Mouse (Mus musculus) forebrain, postnatal 0 days (tissue): ENCODE measurements at regions not wholly inside any gene's neighbourhood (a gene's known extent, or its start where the extent isn't known, plus 50 kb on each side); places are given as distances from the start of the nearest gene placed in this dataset.
A peak's percentile ranks its signal among the peaks of the same experiment; 100 is the strongest.

Experiments
- ATAC-seq: fragments of 200-750 bp; cut with Nextera tagmentation; 2 replicates; pipeline ENCODE4 v1.8.0; 2017; ENCODE audit warnings: mild to moderate bottlenecking, moderate library complexity
- DNase-seq: peaks from one replicate; pipeline ENCODE4 v3.0.0-alpha.2; 2015
- H3K27ac ChIP-seq: fragments of 300-500 bp; sonication (generic); 2 replicates; pipeline ENCODE4 v1.5.1; 2014; ENCODE audit warnings: low read depth, mild to moderate bottlenecking, antibody characterized with exemption, low read length, moderate library complexity, mixed read lengths
- H3K27me3 ChIP-seq: fragments of 300-500 bp; sonication (generic); 2 replicates; pipeline ENCODE4 v1.6.1; 2014; ENCODE audit warnings: mild to moderate bottlenecking, low read length, mixed read lengths; ENCODE audit not compliant: insufficient read depth
- H3K36me3 ChIP-seq: fragments of 300-500 bp; sonication (generic); 2 replicates; pipeline ENCODE4 v1.6.1; 2014; ENCODE audit warnings: mild to moderate bottlenecking, moderate library complexity; ENCODE audit not compliant: insufficient read depth
- H3K4me1 ChIP-seq: fragments of 300-500 bp; sonication (generic); 2 replicates; pipeline ENCODE4 v1.6.1; 2014; ENCODE audit warnings: antibody characterized with exemption; ENCODE audit not compliant: insufficient read depth
- H3K4me2 ChIP-seq: fragments of 300-500 bp; sonication (generic); 2 replicates; pipeline ENCODE4 v1.6.1; 2014; ENCODE audit warnings: low read depth, mild to moderate bottlenecking, moderate library complexity
- H3K4me3 ChIP-seq: fragments of 300-500 bp; sonication (generic); 2 replicates; pipeline ENCODE4 v1.5.1; 2014; ENCODE audit warnings: low read depth, low read length, mixed read lengths
- H3K9ac ChIP-seq: fragments of 300-500 bp; sonication (generic); 2 replicates; pipeline ENCODE4 v1.6.1; 2014; ENCODE audit warnings: mild to moderate bottlenecking
- H3K9me3 ChIP-seq: fragments of 300-500 bp; sonication (generic); 2 replicates; pipeline ENCODE4 v1.6.1; 2016; ENCODE audit warnings: low read length
- CTCF ChIP-seq: sonication (generic); IDR thresholded peaks from 2 replicates; pipeline ENCODE4 v1.5.1; 2016; ENCODE audit warnings: antibody characterized with exemption, control low read depth, low read depth
- WGBS: fragments of 180-500 bp; shearing (Covaris S2); extraction: QIAGEN DNeasy Blood & Tissue Kit; methylation state at CpG from one replicate; pipeline ENCODE4 v1.1.7; 2014; 5-methylcytosine and 5-hydroxymethylcytosine counted together

DNA sequence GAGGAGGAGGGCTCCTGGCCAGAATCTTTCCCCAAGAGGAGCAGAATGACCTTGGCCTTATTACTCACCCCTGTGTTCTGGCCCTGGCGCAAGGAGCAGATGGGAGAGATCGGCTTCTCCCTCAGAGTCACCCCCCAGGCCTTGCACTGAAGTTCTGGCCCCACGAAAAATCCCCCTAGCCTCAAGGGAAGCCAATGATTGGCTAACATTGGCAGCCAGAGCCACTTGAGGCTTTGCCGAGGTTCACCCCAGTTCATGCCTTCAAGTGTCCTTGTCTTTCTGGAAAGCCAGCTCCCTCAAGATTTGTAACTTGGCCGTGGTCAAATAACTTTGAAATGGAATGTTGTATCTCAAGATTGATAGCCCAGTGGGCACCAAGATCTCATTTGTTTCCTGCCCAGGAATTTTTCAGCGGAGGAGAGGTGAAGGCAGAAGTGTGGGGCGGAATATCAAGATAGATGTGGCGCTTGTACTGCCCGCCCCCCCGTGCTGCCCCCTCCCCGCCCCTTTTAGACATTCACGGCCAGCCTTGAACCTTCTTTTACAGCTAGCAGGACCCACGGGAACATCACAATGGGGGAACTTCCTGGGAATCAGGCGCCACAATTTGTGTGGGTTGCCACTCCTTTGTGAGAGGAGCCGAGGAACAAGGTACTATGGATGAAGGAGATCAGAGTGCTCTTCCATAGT is 187.4 kb downstream of the Snx10 start:
- Histone ChIP-seq H3K4me2 (no peak overlapping the region), H3K27me3 (no peaks in the 10 kb centered on the region), H3K27ac (no peak overlapping the region), H3K9me3 (no peaks in the 10 kb centered on the region), H3K36me3 (no peaks in the 10 kb centered on the region), H3K9ac (no peak overlapping the region), H3K4me1 (peaks cover 5% of the 10 kb centered on the region; the same call in 1 of the 2 replicates), H3K4me3 (no peak overlapping the region)
- TF ChIP-seq CTCF: no peak
- DNase-seq: no peak
- WGBS: 88% methylated on average over 15 of the region's 15 CpGs
- no peak for ATAC-seq

DNA sequence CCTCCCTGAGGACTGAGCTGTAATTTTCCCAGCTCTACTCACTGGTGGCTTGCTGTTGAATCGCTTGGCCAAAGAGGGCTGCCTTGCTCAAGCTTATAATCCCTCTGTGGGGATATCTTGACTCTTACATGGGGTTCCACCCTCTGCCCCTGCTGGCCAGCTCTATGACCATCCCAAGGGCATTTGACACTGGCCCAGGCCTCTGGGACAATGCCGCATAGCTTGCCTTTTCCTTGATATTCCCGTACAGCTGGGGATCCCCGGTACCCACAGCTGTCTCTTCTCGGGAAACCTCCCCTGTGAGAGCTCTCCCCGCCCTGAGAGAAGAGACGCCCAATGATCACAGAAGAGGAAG is 187.9 kb downstream of the Snx10 start:
- no peak overlapping the region for H3K9ac ChIP-seq
- H3K4me1 ChIP-seq: peaks cover 5% of the 10 kb centered on the region; the same call in 1 of the 2 replicates
- WGBS: 87% methylated on average over 7 of the region's 7 CpGs
- DNase-seq (no peak), ATAC-seq (no peak)
- no peaks in the 10 kb centered on the region for H3K27me3 ChIP-seq
- H3K4me2 ChIP-seq: no peak overlapping the region
- H3K36me3 ChIP-seq: no peaks in the 10 kb centered on the region
- H3K9me3 ChIP-seq: no peaks in the 10 kb centered on the region
- H3K27ac ChIP-seq: no peak overlapping the region
- no peak overlapping the region for H3K4me3 ChIP-seq
- no peak for TF ChIP-seq CTCF

DNA sequence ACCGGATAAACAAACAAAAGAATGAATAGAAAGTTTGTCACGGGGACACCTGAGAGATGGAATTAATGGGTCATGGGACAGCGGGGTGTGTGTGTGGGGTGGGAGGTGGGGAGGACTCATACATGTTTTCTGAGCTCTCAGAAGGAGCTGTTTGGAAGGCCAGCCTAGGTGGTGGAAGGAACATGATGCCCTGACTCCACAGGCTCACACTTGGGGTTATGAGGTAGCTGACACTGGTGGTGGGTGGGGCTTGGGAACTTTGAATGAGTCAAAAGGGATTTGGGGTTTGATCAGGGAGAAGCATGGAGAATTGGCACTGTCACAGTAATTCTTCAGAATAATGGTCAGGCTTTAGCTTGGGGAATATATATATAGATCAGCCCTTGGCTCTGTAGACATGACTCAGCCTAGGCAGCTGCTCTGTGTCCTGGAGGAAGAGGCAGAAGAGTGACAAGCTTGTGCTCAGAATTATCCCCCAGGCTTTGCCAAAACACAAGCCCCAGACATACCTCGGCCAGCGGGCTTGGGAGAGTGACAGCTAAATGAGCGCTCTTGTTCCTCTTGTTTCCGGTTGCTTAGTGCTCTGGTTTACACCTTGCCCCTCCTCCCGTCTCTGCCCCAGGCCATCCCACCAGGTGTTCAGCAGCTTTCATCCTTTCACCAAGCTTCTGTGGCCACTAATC is 191.6 kb downstream of the Snx10 start:
- Histone ChIP-seq H3K4me1 (no peaks in the 10 kb centered on the region), H3K9ac (no peak overlapping the region), H3K27ac (no peak overlapping the region), H3K27me3 (no peaks in the 10 kb centered on the region), H3K9me3 (no peaks in the 10 kb centered on the region), H3K4me3 (no peak overlapping the region), H3K4me2 (no peak overlapping the region), H3K36me3 (no peaks in the 10 kb centered on the region)
- no peak for ATAC-seq
- no peak for TF ChIP-seq CTCF
- DNase-seq: no peak
- WGBS: 39% methylated on average over 8 of the region's 8 CpGs

DNA sequence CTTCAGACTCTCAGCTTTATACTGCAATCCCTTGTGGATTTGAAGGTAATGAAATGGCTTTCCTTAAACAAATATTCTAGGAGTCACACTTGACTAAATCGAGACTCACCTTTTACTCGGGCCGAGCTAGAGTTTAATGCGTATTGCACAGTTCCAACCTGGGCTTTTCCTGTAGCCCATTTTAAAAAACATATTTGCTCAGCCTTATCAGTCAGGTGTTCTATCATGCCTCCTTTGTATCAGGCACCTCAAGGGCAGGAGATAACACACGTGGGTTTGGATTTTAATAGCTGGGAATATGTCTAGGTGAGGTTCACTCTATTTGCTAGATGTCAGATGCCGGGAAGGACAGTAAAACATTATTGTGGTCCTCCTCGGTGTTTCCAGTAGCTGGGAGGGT is 193.7 kb downstream of the Snx10 start:
- WGBS: 87% methylated on average over 7 of the region's 7 CpGs

DNA sequence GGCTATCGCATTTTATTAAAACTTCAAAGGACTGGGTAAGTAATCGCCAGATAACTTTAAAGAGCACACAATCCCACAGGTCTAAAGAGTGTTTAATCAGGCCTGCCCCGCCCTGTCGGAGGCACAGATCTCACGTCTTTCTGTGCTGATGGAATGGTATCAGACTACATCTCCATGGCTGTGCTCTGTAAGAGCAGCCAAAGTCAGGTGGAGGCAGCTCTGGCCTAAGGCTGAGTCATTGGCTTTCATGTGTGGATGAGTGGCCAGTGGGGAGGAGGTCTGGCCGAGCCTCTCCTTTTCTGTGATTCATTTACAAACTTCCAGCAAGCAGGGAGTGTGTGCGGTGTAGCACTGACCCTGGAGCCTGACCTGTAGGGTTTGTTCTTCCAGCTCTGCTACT is 197.0 kb downstream of the Snx10 start:
- Histone ChIP-seq H3K27me3 (no peaks in the 10 kb centered on the region), H3K4me3 (no peak overlapping the region), H3K4me1 (no peaks in the 10 kb centered on the region), H3K4me2 (no peak overlapping the region), H3K9ac (no peak overlapping the region), H3K36me3 (no peaks in the 10 kb centered on the region), H3K9me3 (no peaks in the 10 kb centered on the region), H3K27ac (no peak overlapping the region)
- DNase-seq (no peak), ATAC-seq (no peak)
- TF ChIP-seq CTCF: no peak
- 85% methylated on average over 7 of the region's 7 CpGs for WGBS

More for the DNA sequence above, 193.7 kb downstream of the Snx10 start:
- Histone ChIP-seq H3K9me3 (no peaks in the 10 kb centered on the region), H3K4me1 (no peaks in the 10 kb centered on the region), H3K27ac (no peak overlapping the region), H3K4me2 (no peak overlapping the region), H3K9ac (no peak overlapping the region), H3K36me3 (no peaks in the 10 kb centered on the region), H3K4me3 (no peak overlapping the region), H3K27me3 (no peaks in the 10 kb centered on the region)
- no peak for TF ChIP-seq CTCF
- no peak for DNase-seq
- no peak for ATAC-seq

DNA sequence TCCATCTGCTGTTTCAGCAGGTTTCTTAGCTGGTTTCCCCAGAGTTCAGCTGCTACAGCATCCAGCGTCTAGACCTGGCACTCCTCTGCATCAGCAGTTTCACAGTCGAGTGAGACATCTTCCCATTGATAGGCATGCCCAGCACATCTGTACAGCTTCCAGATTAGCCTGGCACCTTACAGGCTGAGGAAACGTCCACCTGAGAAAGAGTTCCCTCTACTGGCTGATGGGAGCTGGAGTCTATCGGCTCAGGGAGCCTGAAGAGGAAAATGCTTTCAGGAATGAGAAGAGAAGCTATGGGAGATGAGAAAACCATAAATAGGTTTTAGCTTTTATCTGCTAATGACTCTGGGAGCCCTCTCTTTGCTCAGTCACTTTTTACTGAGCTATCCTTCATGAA is 199.4 kb downstream of the Snx10 start:
- Histone ChIP-seq H3K4me1 (no peaks in the 10 kb centered on the region), H3K27ac (no peak overlapping the region), H3K27me3 (no peaks in the 10 kb centered on the region), H3K4me3 (no peak overlapping the region), H3K9ac (no peak overlapping the region), H3K9me3 (no peaks in the 10 kb centered on the region), H3K36me3 (no peaks in the 10 kb centered on the region), H3K4me2 (no peak overlapping the region)
- peak; percentile 38; the same call in 1 of the 2 replicates for ATAC-seq
- TF ChIP-seq CTCF: peak; percentile 40
- no peak for DNase-seq
- 39% methylated on average over 4 of the region's 4 CpGs for WGBS

DNA sequence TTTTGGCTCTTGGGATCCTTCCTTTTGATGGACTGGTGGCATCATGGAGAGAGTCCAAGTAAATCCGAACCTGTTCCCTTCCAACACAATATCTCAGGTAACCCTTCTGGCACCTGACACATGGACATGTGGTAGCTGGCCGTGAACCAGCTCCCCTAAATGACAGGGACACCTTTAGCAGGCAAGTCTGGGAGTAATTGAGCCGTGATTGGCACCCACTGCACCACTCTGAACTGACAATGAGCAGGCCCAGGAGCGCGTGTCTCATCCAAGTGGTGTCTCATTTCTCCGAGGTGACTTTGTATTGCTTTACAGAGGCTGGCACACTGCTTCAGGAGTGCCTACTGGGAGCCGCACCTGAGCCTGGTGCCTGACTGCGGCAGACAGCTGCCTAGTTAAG is 203.5 kb downstream of the Snx10 start:
- no peaks in the 10 kb centered on the region for H3K27me3 ChIP-seq
- no peak for TF ChIP-seq CTCF
- H3K4me1 ChIP-seq: peaks cover 7% of the 10 kb centered on the region
- ATAC-seq (peak; percentile 30; the same call in 1 of the 2 replicates), DNase-seq (no peak)
- WGBS: 61% methylated on average over 8 of the region's 8 CpGs
- no peak overlapping the region for H3K4me3 ChIP-seq
- H3K27ac ChIP-seq: peak overlapping the region; percentile 15; the same call in 1 of the 2 replicates
- no peaks in the 10 kb centered on the region for H3K36me3 ChIP-seq
- H3K4me2 ChIP-seq: no peak overlapping the region
- H3K9ac ChIP-seq: no peak overlapping the region
- H3K9me3 ChIP-seq: no peaks in the 10 kb centered on the region
